Mouse (Mus musculus) liver, adult 2 months (tissue): Measurements from ENCODE around the gene Pkdcc.

ENCODE experiments used
- CTCF ChIP-seq: fragments of 200-500 bp; IDR thresholded peaks from 2 replicates; pipeline ENCODE4 v1.5.1; 2011; ENCODE audit warnings: low read depth, low read length, control low read depth
- POLR2A ChIP-seq: fragments of 200-500 bp; IDR thresholded peaks from 2 replicates; pipeline ENCODE4 v1.6.1; 2011; ENCODE audit warnings: low read length, control low read depth; ENCODE audit not compliant: insufficient read depth; ENCODE audit errors: extremely low read depth

DNA sequence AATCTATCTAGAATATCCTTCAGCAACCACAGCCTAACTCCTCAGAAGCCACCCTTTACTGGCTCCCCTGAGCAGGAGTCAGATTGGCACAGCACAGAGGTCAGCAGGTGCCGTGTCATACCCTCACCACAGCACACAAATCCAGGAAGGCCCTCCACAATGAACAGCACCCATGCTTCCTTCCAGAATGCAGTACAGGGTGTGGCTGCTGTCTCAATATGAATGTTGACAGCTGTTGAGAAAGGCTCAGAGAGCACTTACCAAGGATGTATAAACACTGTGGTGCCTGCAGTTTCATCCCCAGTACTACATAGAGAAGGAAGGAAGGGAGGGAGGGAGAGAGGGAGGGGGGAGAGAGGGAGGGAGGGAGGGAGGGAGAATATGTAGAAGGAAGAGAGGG is 29.4 kb downstream of the Pkdcc start:
- no peak for TF ChIP-seq CTCF
- TF ChIP-seq POLR2A, result no peak
